12 mouse cellular contexts compared by ENCODE assay signal in the genomic region with DNA sequence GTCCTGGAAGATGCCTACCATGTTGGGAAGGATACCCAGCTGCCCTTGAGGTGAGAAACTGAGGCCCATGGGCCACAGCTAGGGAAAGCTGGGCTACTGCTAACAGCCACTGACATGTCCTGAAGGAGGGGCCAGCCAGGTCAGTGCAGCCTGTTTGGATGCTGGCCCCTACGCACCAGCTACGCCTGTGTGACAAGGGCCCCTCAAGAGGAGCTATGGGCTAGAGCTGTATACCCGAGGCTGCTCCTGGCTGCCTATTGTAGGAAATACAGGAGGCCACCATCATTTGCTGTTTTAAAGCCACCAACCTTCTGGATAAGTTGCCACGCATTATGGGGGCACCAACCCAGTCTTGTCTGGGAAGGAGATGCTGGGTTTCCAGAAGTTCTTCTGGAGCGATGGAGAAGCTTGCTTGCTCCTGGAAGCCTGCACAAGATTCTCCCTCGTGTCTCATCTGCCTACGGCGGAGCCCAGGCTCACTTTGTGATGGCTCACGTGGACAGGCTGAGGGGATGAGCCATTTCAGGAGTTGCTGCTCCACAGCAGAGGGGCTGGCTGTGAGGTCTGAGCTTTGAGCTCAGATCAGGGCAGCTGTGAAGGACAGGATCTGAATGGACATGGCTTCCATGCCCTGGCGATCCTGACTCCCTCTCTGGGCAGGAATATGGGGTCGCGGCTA. TPM values are rescaled to one million over a fixed set of nuclear protein-coding genes. Genes with fewer than 3 reads are reported as not detected.
A peak's percentile ranks its signal among the peaks of the same experiment; 100 is the strongest.
DNase-seq lines count a peak whose midpoint lies in the region; ATAC-seq lines count a peak whose summit lies in the region.
"Had no signal": no experiment of that assay in that cellular context is flagged by ENCODE, and none has a peak within 500 bp of the region (broad histone marks: within the 10 kb centered on the region; RNA-seq: fewer than 3 reads in every experiment).

No protein-coding gene starts in this region.

- H3K4me2 ChIP-seq in lung, embryonic 16.5 days (ENCODE audit: low read depth, low read length) = no peak overlapping the region
- peak overlapping the region; percentile 39 for H3K4me2 ChIP-seq in neural tube, embryonic 14.5 days (ENCODE audit: low read depth, low read length)

- no peak overlapping the region for H3K4me3 ChIP-seq in lung, embryonic 16.5 days (ENCODE audit: low read length)
- H3K4me3 ChIP-seq in limb, embryonic 10.5 days = no peak overlapping the region
- no peak overlapping the region for H3K4me3 ChIP-seq in neural tube, embryonic 14.5 days (ENCODE audit: low read depth, low read length)

- no peaks in the 10 kb centered on the region for H3K9me3 ChIP-seq in lung, embryonic 16.5 days (ENCODE audit: control insufficient read depth, low read length)
- H3K9me3 ChIP-seq in limb, embryonic 10.5 days (replicated peaks) = no peaks in the 10 kb centered on the region
- H3K9me3 ChIP-seq in neural tube, embryonic 14.5 days (ENCODE audit: control insufficient read depth, low read length) = no peaks in the 10 kb centered on the region

- no peak overlapping the region for H3K27ac ChIP-seq in lung, embryonic 16.5 days (ENCODE audit: low read length)
- 0 out of 2 replicates have a peak overlapping the region, but pooled peaks have one; percentile 11 for H3K27ac ChIP-seq in limb, embryonic 10.5 days
- H3K27ac ChIP-seq in neural tube, embryonic 14.5 days (ENCODE audit: low read depth, low read length) = peak overlapping the region; percentile 85
- H3K27ac ChIP-seq: stomach, postnatal 0 days had no signal

- H3K27me3 ChIP-seq in lung, embryonic 16.5 days (ENCODE audit: control insufficient read depth, insufficient read depth, low read depth, low read length) = no peaks in the 10 kb centered on the region
- H3K27me3 ChIP-seq in limb, embryonic 10.5 days (ENCODE audit: low read depth, poor library complexity, severe bottlenecking) = peaks cover 7% of the 10 kb centered on the region; the same call in 1 of the 2 replicates
- no peaks in the 10 kb centered on the region for H3K27me3 ChIP-seq in neural tube, embryonic 14.5 days (ENCODE audit: control insufficient read depth, insufficient read depth, low read length)

- 0 out of 2 replicates have a peak overlapping the region, but pooled peaks have one; percentile 29 for H3K9ac ChIP-seq in lung, embryonic 16.5 days (ENCODE audit: low read length)
- peak overlapping the region; percentile 46 for H3K9ac ChIP-seq in neural tube, embryonic 14.5 days (replicated peaks; ENCODE audit: low read depth, low read length)

- H3K36me3 ChIP-seq in lung, embryonic 16.5 days (ENCODE audit: control insufficient read depth, insufficient read depth, low read length) = no peaks in the 10 kb centered on the region
- H3K36me3 ChIP-seq in limb, embryonic 10.5 days = no peaks in the 10 kb centered on the region
- no peaks in the 10 kb centered on the region for H3K36me3 ChIP-seq in neural tube, embryonic 14.5 days (ENCODE audit: control insufficient read depth, insufficient read depth, low read length)

- no peak for DNase-seq in frontal cortex, adult 2 months (ENCODE audit: extremely low spot score in 1 of 2, low spot score in 1 of 2)
- DNase-seq in lung, postnatal 14 days = no peak
- no peak for DNase-seq in limb, embryonic 10.5 days (ENCODE audit: low spot score)
- no peak for DNase-seq in left cerebral cortex, postnatal 10 days (ENCODE audit: extremely low spot score in 1 of 2, low spot score in 2 of 2)
- DNase-seq in layer of hippocampus, postnatal 25 days (ENCODE audit: extremely low spot score in 1 of 2, low spot score in 1 of 2) = no peak
- DNase-seq: kidney, adult 2 months had no signal

- intact Hi-C loops in left cerebral cortex, postnatal 10 days (cut with DNase I) = no loop called here

- 66% methylated on average over 12 of the region's 12 CpGs for WGBS in lung, embryonic 16.5 days
- WGBS in limb, embryonic 10.5 days = 66% methylated on average over 12 of the region's 12 CpGs
- WGBS in neural tube, embryonic 14.5 days = 42% methylated on average over 12 of the region's 12 CpGs

- H3K4me1 ChIP-seq in lung, embryonic 16.5 days (replicated peaks; ENCODE audit: control insufficient read depth, insufficient read depth, low read length) = peaks cover 1% of the 10 kb centered on the region; the same call in 1 of the 2 replicates
- H3K4me1 ChIP-seq in limb, embryonic 10.5 days = peaks cover 34% of the 10 kb centered on the region
- H3K4me1 ChIP-seq in neural tube, embryonic 14.5 days (ENCODE audit: control insufficient read depth, insufficient read depth, low read length) = peaks cover 10% of the 10 kb centered on the region

- ATAC-seq in frontal cortex, adult (ENCODE audit: low TSS enrichment) = peak; percentile 45; the same call in 1 of the 2 replicates
- ATAC-seq in lung, embryonic 16.5 days (ENCODE audit: low read depth) = no peak
- ATAC-seq in neural tube, embryonic 14.5 days (ENCODE audit: low read depth) = peak; percentile 73

RNA-seq across cellular contexts. Expression of gene Cyp11a1, which starts 2.3 kb away (rescaled TPM):
- polyA plus RNA-seq in frontal cortex, adult 2 months (2012; rRNA removed) = 5.5 and 6.1 TPM in 2 replicates
- 0.58 and 0.74 TPM in 2 replicates for polyA plus RNA-seq in lung, embryonic 16.5 days (2015; fragmentation: Nextera tagmentation; extraction: Ambion mirVana)
- 0.26 TPM in 1 of 2 replicates, not detected in the other for polyA plus RNA-seq in limb, embryonic 10.5 days (2016; fragmentation: Nextera tagmentation; extraction: Ambion mirVana)
- polyA plus RNA-seq in neural tube, embryonic 14.5 days (2014; fragmentation: Nextera tagmentation; extraction: Ambion mirVana) = 0.43 and 0.71 TPM in 2 replicates
- 1 to 10 TPM; 2.4 to 3.4 TPM for total RNA-seq in left cerebral cortex, postnatal 10 days (2021)
- total RNA-seq in layer of hippocampus, postnatal 25 days (2021) = 1 to 10 TPM; 1.1 to 3.1 TPM
- total RNA-seq: common myeloid progenitor, adult 5-6 weeks had no signal

RNA-seq across cellular contexts. Expression of gene Stra6, which starts 55.1 kb away (rescaled TPM):
- 5.7 and 7.6 TPM in 2 replicates for polyA plus RNA-seq in frontal cortex, adult 2 months (2012; rRNA removed)
- polyA plus RNA-seq in lung, embryonic 16.5 days (2015; fragmentation: Nextera tagmentation; extraction: Ambion mirVana) = 1.0 TPM in 2 replicates
- polyA plus RNA-seq in limb, embryonic 10.5 days (2016; fragmentation: Nextera tagmentation; extraction: Ambion mirVana) = 45.3 and 59.9 TPM in 2 replicates
- polyA plus RNA-seq in neural tube, embryonic 14.5 days (2014; fragmentation: Nextera tagmentation; extraction: Ambion mirVana) = 6.0 and 28.4 TPM in 2 replicates
- total RNA-seq in left cerebral cortex, postnatal 10 days (2021) = 10 to 100 TPM in 1 of 2 experiments, 1 to 10 TPM in 1; 10.0 to 10.9 TPM
- 10 to 100 TPM in 1 of 2 experiments, 1 to 10 TPM in 1; 9.3 to 12.9 TPM for total RNA-seq in layer of hippocampus, postnatal 25 days (2021)
- total RNA-seq: common myeloid progenitor, adult 5-6 weeks; megakaryocyte, adult 5-6 weeks had no signal
